Mouse (Mus musculus) bone marrow, adult 2 months (tissue): ENCODE results near the gene Pgrmc1.

Experiments
- CTCF ChIP-seq: fragments of 200-500 bp; IDR thresholded peaks from 2 replicates; pipeline ENCODE4 v1.5.1; 2011; ENCODE audit warnings: low read length, control low read depth; ENCODE audit not compliant: control insufficient read depth, insufficient read depth
- POLR2A ChIP-seq: fragments of 200-500 bp; IDR thresholded peaks from 2 replicates; pipeline ENCODE4 v1.6.1; 2011; ENCODE audit warnings: low read depth, mild to moderate bottlenecking, control low read depth, low read length, borderline replicate concordance; ENCODE audit not compliant: control insufficient read depth

DNA sequence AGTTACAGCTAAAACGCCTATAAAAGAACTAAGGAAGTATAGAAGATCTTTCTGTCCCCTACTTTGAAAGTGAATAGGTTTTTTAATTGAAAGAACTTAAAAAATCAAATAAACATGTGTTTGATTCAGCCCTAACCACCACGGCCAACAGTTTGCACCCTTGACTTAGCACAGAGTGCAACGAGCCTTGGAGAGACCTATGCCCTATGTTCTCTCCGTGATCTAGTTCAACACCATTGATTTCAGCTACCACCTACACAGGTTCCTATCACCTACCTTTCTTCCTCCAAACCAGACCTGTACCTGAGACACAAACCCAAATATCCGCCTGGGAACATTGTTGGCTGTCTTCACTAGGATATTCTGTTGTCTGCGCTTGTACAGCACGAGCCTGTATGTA is 7.7 kb upstream of the Pgrmc1 start:
- no peak for TF ChIP-seq POLR2A
- no peak for TF ChIP-seq CTCF
